Mouse (Mus musculus) layer of hippocampus, postnatal 14 days (tissue): ENCODE data around the gene Vmn1r138. TPM values are rescaled to one million over a fixed set of nuclear protein-coding genes. Genes with fewer than 3 reads are reported as not detected.
"Not testable (repeated sequence)": the region's sequence is repeated elsewhere in the genome, so short reads cannot be mapped to it uniquely, and the experiment has no call there.

Experiments
- DNase-seq, 2 experiments: peaks; one replicate each; pipeline ENCODE4 v3.0.0; 2021 to 2022; ENCODE audit warnings: low spot score in 2 of 2, mixed read lengths in 1 of 2
- long read RNA-seq, 2 experiments: library from polyadenylated mRNA; stranded (forward); transcript quantifications; one replicate each; pipeline ENCODE4 v2.0.0; 2021
- total RNA-seq, 2 experiments: library from RNA; stranded (reverse); gene quantifications; 2 replicates each; pipeline ENCODE4 v1.2.3; 2021

The Vmn1r138 gene
- not detected for total RNA-seq
- long read RNA-seq, experiment 1: 0 reads
- long read RNA-seq, experiment 2: 0 reads

DNA sequence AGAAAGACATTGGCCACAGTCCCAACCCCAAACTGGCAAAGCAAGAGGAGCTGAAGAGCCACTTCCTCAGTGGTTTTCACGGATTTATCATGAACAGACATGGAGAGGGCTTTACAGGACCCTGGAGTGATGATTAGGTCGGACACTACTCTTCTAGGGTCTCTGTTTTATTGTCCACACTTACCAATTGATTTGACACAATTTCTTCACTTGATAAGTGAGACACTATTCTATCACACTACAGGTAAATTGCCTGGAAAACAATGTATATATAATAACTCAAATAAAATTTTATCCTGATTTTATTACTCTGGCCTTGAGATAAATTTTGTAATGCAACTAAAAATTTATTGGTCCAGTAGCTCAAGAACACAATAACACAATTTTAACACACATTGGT lies at the start of gene Vmn1r138:
Gene Vmn1r138 (minus strand): TSS at position 101 of the 400 bp plus-strand sequence.
- DNase-seq: not testable (repeated sequence)

GRCm38 (mm10) chr7:22068757-22069156 lies 40.1 kb upstream of the Vmn1r138 start, which contains the start of gene Vmn1r139:
Gene Vmn1r139 (plus strand): TSS chr7:22069057.
- not testable (repeated sequence) for DNase-seq

DNA sequence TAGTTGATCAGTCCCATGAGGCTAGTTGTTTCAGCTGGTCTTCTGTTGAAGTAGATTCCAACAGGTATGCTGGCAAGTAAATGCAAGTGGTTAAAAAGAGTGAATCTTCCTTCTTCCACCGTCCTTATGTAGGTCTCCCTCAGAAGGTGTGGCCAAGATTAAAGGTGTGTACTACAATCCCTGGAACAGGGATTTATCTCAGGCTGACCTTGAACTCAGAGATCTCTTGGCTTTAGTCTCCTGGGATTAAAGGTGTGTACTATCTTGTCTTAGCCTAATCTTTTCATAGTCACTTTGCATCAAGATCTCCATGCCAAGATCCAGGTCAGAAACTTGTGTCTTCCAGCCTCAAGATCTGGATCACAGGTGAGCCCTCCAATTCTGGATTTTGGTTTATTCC lies 27.5 kb upstream of the Vmn1r138 start, which contains the start of gene Gm6176:
Gene Gm6176 (minus strand): TSS at position 101 of the 400 bp plus-strand sequence.
- not testable (repeated sequence) for DNase-seq

GRCm38 (mm10) chr7:21994287-21994686 lies 34.4 kb downstream of the Vmn1r138 start, which contains the start of gene Vmn1r137:
Gene Vmn1r137 (plus strand): TSS chr7:21994587.
- not testable (repeated sequence) for DNase-seq

Other genes starting within 250 kb of the Vmn1r138 start
- not detected for gene Gm4177, start 232.2 kb downstream of the Vmn1r138 start, total RNA-seq
- not detected for gene Vmn1r135, start 196.5 kb downstream of the Vmn1r138 start, total RNA-seq
- not detected for gene Gm5725, start 184.6 kb downstream of the Vmn1r138 start, total RNA-seq
- gene Gm5891, start 107.6 kb downstream of the Vmn1r138 start, total RNA-seq: not detected
- not detected for gene Vmn1r137, start 34.3 kb downstream of the Vmn1r138 start, total RNA-seq
- not detected for gene Gm6176, start 27.4 kb upstream of the Vmn1r138 start, total RNA-seq
- not detected for gene Vmn1r139, start 40.2 kb upstream of the Vmn1r138 start, total RNA-seq
- gene Gm16451, start 89.3 kb upstream of the Vmn1r138 start, total RNA-seq: not detected
- not detected for gene Gm10666, start 105.8 kb upstream of the Vmn1r138 start, total RNA-seq
- not detected for gene Vmn1r142, start 135.1 kb upstream of the Vmn1r138 start, total RNA-seq
- gene Vmn1r143, start 160.5 kb upstream of the Vmn1r138 start, total RNA-seq: not detected
- not detected for gene Gm8653, start 172.4 kb upstream of the Vmn1r138 start, total RNA-seq
- not detected for gene Gm8453, start 200.6 kb upstream of the Vmn1r138 start, total RNA-seq